Mouse (Mus musculus) C2C12 (cell line): Measurements from ENCODE around the gene Ing3.

ENCODE experiments used
- CTCF ChIP-seq: IDR thresholded peaks from one replicate; pipeline ENCODE4 v1.5.1; 2011; ENCODE audit not compliant: control insufficient read depth, insufficient read depth, insufficient read length
- MYOG ChIP-seq: IDR thresholded peaks from one replicate; pipeline ENCODE4 v1.6.1; 2011; ENCODE audit not compliant: control insufficient read depth, insufficient read length; ENCODE audit errors: extremely low read depth

DNA sequence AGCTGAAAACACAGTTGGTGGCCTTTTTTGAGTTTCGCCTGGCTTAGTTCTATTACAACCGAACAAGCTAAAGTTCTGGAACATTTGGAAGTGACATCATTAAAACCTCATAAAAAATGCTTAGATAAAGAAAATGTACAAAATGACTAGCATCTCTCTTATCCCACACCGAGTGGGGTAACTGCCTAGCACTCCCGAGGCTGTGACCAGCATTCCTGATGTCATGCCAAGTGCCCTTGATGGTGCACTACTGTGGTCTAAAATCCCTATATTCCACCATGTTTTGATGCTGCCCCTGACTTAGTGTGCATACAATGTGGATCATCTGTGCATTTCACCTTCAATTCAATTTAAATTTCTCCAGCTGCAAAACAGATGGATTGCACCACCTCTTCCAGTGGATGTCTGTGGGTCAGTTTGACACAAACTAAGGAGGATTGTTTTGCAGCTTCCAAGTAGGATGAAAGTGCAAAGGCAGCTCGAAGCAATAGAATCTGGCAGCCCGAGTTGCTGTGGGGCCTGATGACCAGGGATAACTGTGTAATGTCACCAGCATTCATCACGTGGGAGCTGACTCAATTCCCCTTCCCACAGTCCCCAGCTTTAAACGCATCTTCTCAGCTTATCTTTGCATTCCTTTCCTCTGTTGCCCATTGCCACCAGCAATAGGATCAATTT is 69.5 kb downstream of the Ing3 start:
- no peak for TF ChIP-seq CTCF
- no peak for TF ChIP-seq MYOG
